Mouse (Mus musculus) kidney, postnatal 0 days (tissue): ENCODE results near the gene B3galt1. TPM values are rescaled to one million over a fixed set of nuclear protein-coding genes. Genes with fewer than 3 reads are reported as not detected.

Source experiments
- ATAC-seq: fragments of 200-750 bp; cut with Nextera tagmentation; replicated peaks from 2 replicates; pipeline ENCODE4 v1.8.0; 2017; ENCODE audit warnings: low read depth, moderate number of reproducible peaks, moderate TSS enrichment, moderate library complexity; ENCODE audit not compliant: low FRiP score
- DNase-seq: peaks from one replicate; pipeline ENCODE4 v3.0.0-alpha.2; 2016; ENCODE audit warnings: low spot score
- H3K27ac ChIP-seq: fragments of 300-500 bp; sonication (generic); 2 replicates; pipeline ENCODE4 v1.5.1; 2014; ENCODE audit warnings: mild to moderate bottlenecking
- H3K27me3 ChIP-seq: fragments of 300-500 bp; sonication (generic); 2 replicates; pipeline ENCODE4 v1.6.1; 2014; ENCODE audit warnings: low read length, mixed read lengths; ENCODE audit not compliant: insufficient read depth
- H3K36me3 ChIP-seq: fragments of 300-500 bp; sonication (generic); 2 replicates; pipeline ENCODE4 v1.6.1; 2014; ENCODE audit warnings: low read length, mixed read lengths; ENCODE audit not compliant: insufficient read depth
- H3K4me1 ChIP-seq: fragments of 300-500 bp; sonication (generic); replicated peaks from 2 replicates; pipeline ENCODE4 v1.6.1; 2014; ENCODE audit warnings: antibody characterized with exemption, low read length, mixed read lengths; ENCODE audit not compliant: insufficient read depth
- H3K4me2 ChIP-seq: fragments of 300-500 bp; sonication (generic); 2 replicates; pipeline ENCODE4 v1.6.1; 2014; ENCODE audit warnings: mild to moderate bottlenecking, low read length, moderate library complexity, mixed read lengths
- H3K4me3 ChIP-seq: fragments of 300-500 bp; sonication (generic); replicated peaks from 2 replicates; pipeline ENCODE4 v1.5.1; 2014; ENCODE audit warnings: low read depth, low read length
- H3K9ac ChIP-seq: fragments of 300-500 bp; sonication (generic); 2 replicates; pipeline ENCODE4 v1.6.1; 2014; ENCODE audit warnings: low read depth, low read length
- H3K9me3 ChIP-seq: fragments of 300-500 bp; sonication (generic); replicated peaks from 2 replicates; pipeline ENCODE4 v1.6.1; 2016; ENCODE audit warnings: low read length, inconsistent platforms, mixed read lengths
- CTCF ChIP-seq: IDR thresholded peaks from 2 replicates; pipeline ENCODE4 v1.5.1; 2016; ENCODE audit warnings: antibody characterized with exemption, low read depth, mild to moderate bottlenecking, moderate library complexity
- WGBS: fragments of 180-500 bp; shearing (Covaris S2); extraction: QIAGEN DNeasy Blood & Tissue Kit; methylation state at CpG from one replicate; pipeline ENCODE4 v1.1.7; 2014; 5-methylcytosine and 5-hydroxymethylcytosine counted together
- polyA plus RNA-seq: library from polyadenylated mRNA; unstranded; fragments of >200 nt; fragmentation: Nextera tagmentation; extraction: Ambion mirVana; gene quantifications from 2 replicates; pipeline ENCODE4 v1.2.1, GENCODE M21; 2015

The B3galt1 gene
- polyA plus RNA-seq: 3.5 and 4.8 TPM in 2 replicates

GRCm38 (mm10) chr2:67565480-67566331 is at the start of gene B3galt1:
Gene B3galt1 (plus strand): TSS chr2:67565871.
- ATAC-seq (peak; percentile 96), DNase-seq (peak; percentile 90)
- no peak within 1 kb of the TSS for H3K27ac ChIP-seq
- TF ChIP-seq CTCF: no peak
- under 1% methylated on average over 81 of the region's 83 CpGs for WGBS
- peak within 1 kb of the TSS; percentile 74 for H3K4me2 ChIP-seq
- peaks cover 5% of the 10 kb centered on the region; the same call in 1 of the 2 replicates for H3K27me3 ChIP-seq
- H3K4me1 ChIP-seq: 0 out of 2 replicates have a peak, but pooled peaks cover 4% of the 10 kb centered on the region
- no peaks in the 10 kb centered on the region for H3K9me3 ChIP-seq
- H3K4me3 ChIP-seq: peak within 1 kb of the TSS; percentile 66
- peak within 1 kb of the TSS; percentile 51 for H3K9ac ChIP-seq
- no peaks in the 10 kb centered on the region for H3K36me3 ChIP-seq

DNA sequence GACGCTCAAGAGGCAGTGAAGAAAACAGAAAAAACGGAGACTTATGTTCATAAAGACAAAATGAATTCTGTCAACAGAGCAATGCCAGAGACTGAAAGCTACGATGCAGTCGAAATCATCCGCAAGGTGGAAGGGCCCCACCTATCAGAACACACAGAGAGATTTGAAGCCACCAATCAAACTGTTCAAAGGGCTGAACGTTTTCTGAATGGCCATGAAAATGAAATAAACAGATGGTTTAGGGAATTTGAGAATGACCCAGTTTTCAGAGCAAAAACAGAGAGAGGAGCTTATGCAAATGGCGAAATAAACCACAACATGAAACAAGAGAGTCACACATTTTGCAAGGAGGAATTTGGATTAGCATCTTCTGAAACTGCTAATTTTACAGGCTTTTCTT is 49.3 kb upstream of the B3galt1 start:
- Histone ChIP-seq H3K27me3 (no peaks in the 10 kb centered on the region), H3K4me3 (no peak overlapping the region), H3K4me2 (no peak overlapping the region), H3K9me3 (no peaks in the 10 kb centered on the region), H3K27ac (no peak overlapping the region), H3K4me1 (no peaks in the 10 kb centered on the region), H3K9ac (no peak overlapping the region), H3K36me3 (no peaks in the 10 kb centered on the region)
- no peak for TF ChIP-seq CTCF
- WGBS: 92% methylated on average over 7 of the region's 7 CpGs
- DNase-seq (no peak), ATAC-seq (no peak)

GRCm38 (mm10) chr2:67535347-67535746 is 30.3 kb upstream of the B3galt1 start:
- Histone ChIP-seq H3K9ac (no peak overlapping the region), H3K4me3 (no peak overlapping the region), H3K27me3 (no peaks in the 10 kb centered on the region), H3K4me1 (no peaks in the 10 kb centered on the region), H3K9me3 (no peaks in the 10 kb centered on the region), H3K27ac (no peak overlapping the region), H3K4me2 (no peak overlapping the region), H3K36me3 (no peaks in the 10 kb centered on the region)
- TF ChIP-seq CTCF: peak; percentile 25; the same call in 1 of the 2 replicates
- DNase-seq: no peak
- no peak for ATAC-seq
- 90% methylated on average over 2 of the region's 2 CpGs for WGBS

- H3K4me3 ChIP-seq: no peak overlapping the region
- no peak for DNase-seq
- no peak for TF ChIP-seq CTCF
- no peaks in the 10 kb centered on the region for H3K27me3 ChIP-seq
- H3K4me2 ChIP-seq: no peak overlapping the region
- H3K27ac ChIP-seq: no peak overlapping the region
- ATAC-seq: no peak
- H3K9me3 ChIP-seq: no peaks in the 10 kb centered on the region
- H3K4me1 ChIP-seq: no peaks in the 10 kb centered on the region
- no peak overlapping the region for H3K9ac ChIP-seq
- H3K36me3 ChIP-seq: no peaks in the 10 kb centered on the region
- 85% methylated on average over 6 of the region's 6 CpGs for WGBS
Observed at GRCm38 (mm10) chr2:67539426-67539825, 26.2 kb upstream of the B3galt1 start.

GRCm38 (mm10) chr2:67541957-67542696 is 23.5 kb upstream of the B3galt1 start:
- TF ChIP-seq CTCF: no peak
- DNase-seq: no peak
- WGBS: 65% methylated on average over 11 of the region's 11 CpGs

GRCm38 (mm10) chr2:67544426-67544825 is 21.2 kb upstream of the B3galt1 start:
- Histone ChIP-seq H3K9ac (no peak overlapping the region), H3K9me3 (no peaks in the 10 kb centered on the region), H3K4me2 (no peak overlapping the region), H3K4me3 (no peak overlapping the region), H3K27ac (no peak overlapping the region), H3K36me3 (no peaks in the 10 kb centered on the region), H3K4me1 (no peaks in the 10 kb centered on the region), H3K27me3 (no peaks in the 10 kb centered on the region)
- no peak for TF ChIP-seq CTCF
- WGBS: 70% methylated on average over 8 of the region's 8 CpGs
- ATAC-seq: no peak
- DNase-seq: no peak

More at GRCm38 (mm10) chr2:67541957-67542696, 23.5 kb upstream of the B3galt1 start:
- no peak for ATAC-seq
- Histone ChIP-seq H3K27ac (no peak overlapping the region), H3K4me1 (no peaks in the 10 kb centered on the region), H3K4me3 (no peak overlapping the region), H3K36me3 (no peaks in the 10 kb centered on the region), H3K27me3 (no peaks in the 10 kb centered on the region), H3K4me2 (no peak overlapping the region), H3K9me3 (no peaks in the 10 kb centered on the region), H3K9ac (no peak overlapping the region)
